Mouse (Mus musculus): ENCODE results near the gene Mrpl47. TPM values are rescaled to one million over a fixed set of nuclear protein-coding genes. Genes with fewer than 3 reads are reported as not detected.

The Mrpl47 gene
- polyA plus RNA-seq, 1 experiment from 2014 or later = 40.4 TPM

DNA sequence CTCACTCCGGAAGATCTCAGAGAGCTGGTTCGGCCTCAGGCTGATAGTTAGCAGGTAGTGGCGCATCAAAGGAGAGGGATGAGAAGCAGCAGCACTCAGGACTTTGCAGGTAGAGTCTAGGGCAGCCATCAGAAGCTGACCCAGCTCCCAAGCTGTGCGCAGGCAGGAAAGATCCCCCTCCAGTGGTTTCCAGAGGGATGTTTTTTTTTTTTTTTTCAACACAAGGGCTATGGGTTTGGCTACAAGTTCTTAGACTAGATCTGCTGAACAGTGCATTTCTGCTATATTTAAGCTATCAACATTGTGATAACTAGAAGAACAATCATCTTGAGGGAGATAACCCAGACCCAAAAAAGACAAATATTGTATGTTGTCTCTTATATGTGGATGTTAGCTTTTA, 50.2 kb downstream of the Mrpl47 start:
- H3K4me2 ChIP-seq (ENCODE audit: low read length) = no peak overlapping the region
- H3K4me1 ChIP-seq (replicated peaks; ENCODE audit: control insufficient read depth, insufficient read depth, low read length) = no peaks in the 10 kb centered on the region
- H3K27ac ChIP-seq (ENCODE audit: low read depth) = no peak overlapping the region
- no peaks in the 10 kb centered on the region for H3K36me3 ChIP-seq (ENCODE audit: control insufficient read depth, insufficient read depth, low read length)
- H3K9ac ChIP-seq (ENCODE audit: low read length) = no peak overlapping the region
- DNase-seq (ENCODE audit: low spot score) = no peak
- ATAC-seq (replicated peaks; ENCODE audit: low FRiP score, low TSS enrichment, low read depth) = no peak
- H3K9me3 ChIP-seq (ENCODE audit: control insufficient read depth, low read length) = no peaks in the 10 kb centered on the region
- no peak overlapping the region for H3K4me3 ChIP-seq (ENCODE audit: low read depth, low read length)
- no peaks in the 10 kb centered on the region for H3K27me3 ChIP-seq (replicated peaks; ENCODE audit: control insufficient read depth, insufficient read depth, low read length)
- 38% methylated on average over 4 of the region's 4 CpGs for WGBS

DNA sequence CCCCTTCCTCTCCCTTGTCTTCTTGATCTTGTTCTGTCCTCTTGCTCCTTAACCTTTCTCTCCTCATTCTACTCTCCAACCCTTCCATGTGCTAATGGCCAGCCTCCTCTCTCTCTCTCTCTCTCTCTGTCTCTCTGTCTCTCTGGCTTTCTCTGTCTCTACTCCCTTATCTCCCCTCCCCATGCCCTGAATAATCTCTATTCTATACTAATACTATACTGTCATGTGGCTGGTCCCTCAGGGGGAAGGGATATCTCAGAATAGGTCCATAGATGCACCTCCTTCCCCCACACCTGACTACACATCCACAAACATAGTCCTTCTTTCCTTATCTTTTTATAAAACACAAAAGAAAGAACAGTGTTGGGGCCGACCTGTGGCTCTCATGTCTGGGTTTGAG, 50.9 kb downstream of the Mrpl47 start:
- Histone ChIP-seq H3K36me3 (ENCODE audit: control insufficient read depth, insufficient read depth, low read length) (no peaks in the 10 kb centered on the region), H3K9ac (ENCODE audit: low read length) (no peak overlapping the region), H3K4me2 (ENCODE audit: low read length) (no peak overlapping the region), H3K4me3 (ENCODE audit: low read depth, low read length) (no peak overlapping the region), H3K9me3 (ENCODE audit: control insufficient read depth, low read length) (no peaks in the 10 kb centered on the region), H3K27me3 (replicated peaks; ENCODE audit: control insufficient read depth, insufficient read depth, low read length) (no peaks in the 10 kb centered on the region), H3K27ac (ENCODE audit: low read depth) (no peak overlapping the region), H3K4me1 (replicated peaks; ENCODE audit: control insufficient read depth, insufficient read depth, low read length) (no peaks in the 10 kb centered on the region)
- WGBS = 44% methylated on average over 1 of the region's 1 CpGs
- no peak for DNase-seq (ENCODE audit: low spot score)
- no peak for ATAC-seq (replicated peaks; ENCODE audit: low FRiP score, low TSS enrichment, low read depth)

DNA sequence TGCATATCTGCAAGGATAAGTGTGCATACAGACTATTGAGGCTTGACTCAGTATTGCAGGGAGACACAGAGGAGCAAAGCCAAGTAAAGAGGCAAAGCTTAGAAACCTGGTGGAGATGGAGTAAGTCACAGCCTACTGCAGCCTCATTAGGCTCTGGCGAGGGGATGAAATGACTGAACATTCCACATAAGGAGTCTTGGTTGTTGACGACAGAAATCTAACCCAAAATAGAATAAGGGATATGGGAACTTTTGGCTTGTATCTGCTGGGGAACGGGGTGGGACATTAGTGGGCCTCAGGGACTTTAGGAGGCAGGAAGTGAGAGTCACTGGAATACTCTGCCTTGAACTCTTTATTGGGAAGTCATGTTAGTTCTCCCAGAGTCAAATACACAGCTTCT, 52.8 kb downstream of the Mrpl47 start:
- no peak for DNase-seq (ENCODE audit: low spot score)
- Histone ChIP-seq H3K4me3 (ENCODE audit: low read depth, low read length) (no peak overlapping the region), H3K9ac (ENCODE audit: low read length) (no peak overlapping the region), H3K4me1 (replicated peaks; ENCODE audit: control insufficient read depth, insufficient read depth, low read length) (no peaks in the 10 kb centered on the region), H3K9me3 (ENCODE audit: control insufficient read depth, low read length) (no peaks in the 10 kb centered on the region), H3K36me3 (ENCODE audit: control insufficient read depth, insufficient read depth, low read length) (no peaks in the 10 kb centered on the region), H3K27me3 (replicated peaks; ENCODE audit: control insufficient read depth, insufficient read depth, low read length) (no peaks in the 10 kb centered on the region), H3K27ac (ENCODE audit: low read depth) (no peak overlapping the region), H3K4me2 (ENCODE audit: low read length) (no peak overlapping the region)
- 80% methylated on average over 3 of the region's 3 CpGs for WGBS
- ATAC-seq (replicated peaks; ENCODE audit: low FRiP score, low TSS enrichment, low read depth) = no peak

DNA sequence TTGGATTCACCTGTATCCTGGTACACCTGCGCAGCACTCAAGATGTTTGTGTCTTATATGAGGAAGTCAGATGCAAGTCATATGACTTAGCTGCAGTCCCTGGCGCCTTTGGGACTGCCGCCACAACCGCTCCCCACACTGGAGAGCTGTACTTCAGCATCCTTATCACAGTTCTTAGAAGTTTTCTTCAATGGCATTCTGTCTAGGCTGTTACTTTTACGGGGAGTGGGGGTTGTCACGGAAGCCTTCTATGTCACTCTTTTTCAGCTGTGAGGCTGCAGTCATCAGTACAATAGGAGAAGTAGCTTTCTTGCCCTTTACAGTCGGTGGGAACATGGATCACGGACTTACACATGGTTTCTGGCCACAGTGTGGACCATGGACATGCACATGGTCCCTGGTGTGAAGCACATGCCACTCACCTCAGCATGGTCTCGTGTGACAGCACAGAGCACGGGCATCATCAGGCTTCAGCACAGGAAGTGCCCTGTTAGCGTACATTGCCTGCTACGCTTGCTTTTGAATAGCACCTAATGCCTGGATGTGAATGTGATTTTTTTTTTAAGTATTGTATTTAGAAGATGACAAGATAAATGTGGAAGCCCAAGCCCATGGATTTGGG, 54.4 kb downstream of the Mrpl47 start:
- H3K9me3 ChIP-seq (ENCODE audit: control insufficient read depth, low read length) = no peaks in the 10 kb centered on the region
- no peaks in the 10 kb centered on the region for H3K27me3 ChIP-seq (replicated peaks; ENCODE audit: control insufficient read depth, insufficient read depth, low read length)
- no peak overlapping the region for H3K27ac ChIP-seq (ENCODE audit: low read depth)
- H3K4me2 ChIP-seq (ENCODE audit: low read length) = no peak overlapping the region
- ATAC-seq (replicated peaks; ENCODE audit: low FRiP score, low TSS enrichment, low read depth) (no peak), DNase-seq (ENCODE audit: low spot score) (no peak)
- no peak overlapping the region for H3K4me3 ChIP-seq (ENCODE audit: low read depth, low read length)
- no peak overlapping the region for H3K9ac ChIP-seq (ENCODE audit: low read length)
- 76% methylated on average over 11 of the region's 12 CpGs for WGBS
- H3K4me1 ChIP-seq (replicated peaks; ENCODE audit: control insufficient read depth, insufficient read depth, low read length) = no peaks in the 10 kb centered on the region
- H3K36me3 ChIP-seq (ENCODE audit: control insufficient read depth, insufficient read depth, low read length) = no peaks in the 10 kb centered on the region

DNA sequence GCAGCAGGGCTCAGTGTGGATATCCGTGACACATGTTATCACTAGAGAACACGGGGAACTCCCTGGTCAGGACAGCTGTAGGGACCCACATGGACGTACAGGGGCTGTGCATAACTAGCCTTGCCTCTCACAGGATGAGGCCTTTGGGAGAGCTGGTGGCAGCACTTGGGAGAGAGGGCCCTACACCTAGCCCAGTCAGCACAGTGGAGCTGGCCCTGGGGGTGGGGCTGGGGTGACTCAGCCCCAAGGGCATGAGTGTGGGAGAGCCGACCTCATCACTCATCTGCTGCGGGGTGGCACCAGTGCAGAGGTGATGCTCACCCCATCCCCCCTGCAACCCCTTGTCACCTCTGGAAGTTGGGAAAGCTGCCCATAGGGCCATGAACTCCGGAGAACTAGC, 61.0 kb downstream of the Mrpl47 start:
- no peak overlapping the region for H3K4me2 ChIP-seq (ENCODE audit: low read length)
- H3K9me3 ChIP-seq (ENCODE audit: control insufficient read depth, low read length) = no peaks in the 10 kb centered on the region
- H3K27ac ChIP-seq (ENCODE audit: low read depth) = no peak overlapping the region
- H3K4me1 ChIP-seq (replicated peaks; ENCODE audit: control insufficient read depth, insufficient read depth, low read length) = no peaks in the 10 kb centered on the region
- 79% methylated on average over 6 of the region's 6 CpGs for WGBS
- ATAC-seq (replicated peaks; ENCODE audit: low FRiP score, low TSS enrichment, low read depth) = no peak
- no peaks in the 10 kb centered on the region for H3K27me3 ChIP-seq (replicated peaks; ENCODE audit: control insufficient read depth, insufficient read depth, low read length)
- H3K4me3 ChIP-seq (ENCODE audit: low read depth, low read length) = no peak overlapping the region
- no peak overlapping the region for H3K9ac ChIP-seq (ENCODE audit: low read length)
- no peaks in the 10 kb centered on the region for H3K36me3 ChIP-seq (ENCODE audit: control insufficient read depth, insufficient read depth, low read length)
- no peak for DNase-seq (ENCODE audit: low spot score)

Other genes starting within 250 kb of the Mrpl47 start
- not detected in 2 replicates for gene Kcnmb3, start 245.4 kb downstream of the Mrpl47 start, polyA plus RNA-seq (2014; fragmentation: Nextera tagmentation; extraction: Ambion mirVana)
- gene Zfp639, start 227.3 kb downstream of the Mrpl47 start, polyA plus RNA-seq (2014; fragmentation: Nextera tagmentation; extraction: Ambion mirVana) = 40.9 and 44.8 TPM in 2 replicates
- 23.6 and 24.4 TPM in 2 replicates for gene Mfn1, start 208.1 kb downstream of the Mrpl47 start, polyA plus RNA-seq (2014; fragmentation: Nextera tagmentation; extraction: Ambion mirVana)
- gene Gnb4, start 121.0 kb downstream of the Mrpl47 start, polyA plus RNA-seq (2014; fragmentation: Nextera tagmentation; extraction: Ambion mirVana) = 53.0 and 64.2 TPM in 2 replicates
- gene Actl6a, start 31.3 kb downstream of the Mrpl47 start, polyA plus RNA-seq (2014; fragmentation: Nextera tagmentation; extraction: Ambion mirVana) = 159 and 182 TPM in 2 replicates
- gene Ndufb5, start 615 bp downstream of the Mrpl47 start, polyA plus RNA-seq (2014; fragmentation: Nextera tagmentation; extraction: Ambion mirVana) = 348 and 364 TPM in 2 replicates
- gene Usp13, start 79.9 kb upstream of the Mrpl47 start, polyA plus RNA-seq (2014; fragmentation: Nextera tagmentation; extraction: Ambion mirVana) = 4.2 and 4.6 TPM in 2 replicates

All from intestine, embryonic 14.5 days (tissue).